Mouse (Mus musculus) forebrain, postnatal 0 days (tissue): ENCODE results near the gene Apeh. TPM values are rescaled to one million over a fixed set of nuclear protein-coding genes. Genes with fewer than 3 reads are reported as not detected.
A peak's percentile ranks its signal among the peaks of the same experiment; 100 is the strongest.

Experiments
- ATAC-seq: fragments of 200-750 bp; cut with Nextera tagmentation; 2 replicates; pipeline ENCODE4 v1.8.0; 2017; ENCODE audit warnings: mild to moderate bottlenecking, moderate library complexity
- DNase-seq: peaks from one replicate; pipeline ENCODE4 v3.0.0-alpha.2; 2015
- H3K27ac ChIP-seq: fragments of 300-500 bp; sonication (generic); 2 replicates; pipeline ENCODE4 v1.5.1; 2014; ENCODE audit warnings: low read depth, mild to moderate bottlenecking, antibody characterized with exemption, low read length, moderate library complexity, mixed read lengths
- H3K27me3 ChIP-seq: fragments of 300-500 bp; sonication (generic); 2 replicates; pipeline ENCODE4 v1.6.1; 2014; ENCODE audit warnings: mild to moderate bottlenecking, low read length, mixed read lengths; ENCODE audit not compliant: insufficient read depth
- H3K36me3 ChIP-seq: fragments of 300-500 bp; sonication (generic); 2 replicates; pipeline ENCODE4 v1.6.1; 2014; ENCODE audit warnings: mild to moderate bottlenecking, moderate library complexity; ENCODE audit not compliant: insufficient read depth
- H3K4me1 ChIP-seq: fragments of 300-500 bp; sonication (generic); 2 replicates; pipeline ENCODE4 v1.6.1; 2014; ENCODE audit warnings: antibody characterized with exemption; ENCODE audit not compliant: insufficient read depth
- H3K4me2 ChIP-seq: fragments of 300-500 bp; sonication (generic); 2 replicates; pipeline ENCODE4 v1.6.1; 2014; ENCODE audit warnings: low read depth, mild to moderate bottlenecking, moderate library complexity
- H3K4me3 ChIP-seq: fragments of 300-500 bp; sonication (generic); 2 replicates; pipeline ENCODE4 v1.5.1; 2014; ENCODE audit warnings: low read depth, low read length, mixed read lengths
- H3K9ac ChIP-seq: fragments of 300-500 bp; sonication (generic); 2 replicates; pipeline ENCODE4 v1.6.1; 2014; ENCODE audit warnings: mild to moderate bottlenecking
- H3K9me3 ChIP-seq: fragments of 300-500 bp; sonication (generic); 2 replicates; pipeline ENCODE4 v1.6.1; 2016; ENCODE audit warnings: low read length
- CTCF ChIP-seq: sonication (generic); IDR thresholded peaks from 2 replicates; pipeline ENCODE4 v1.5.1; 2016; ENCODE audit warnings: antibody characterized with exemption, control low read depth, low read depth
- WGBS: fragments of 180-500 bp; shearing (Covaris S2); extraction: QIAGEN DNeasy Blood & Tissue Kit; methylation state at CpG from one replicate; pipeline ENCODE4 v1.1.7; 2014; 5-methylcytosine and 5-hydroxymethylcytosine counted together
- polyA plus RNA-seq: library from polyadenylated mRNA; unstranded; fragments of >200 nt; fragmentation: Nextera tagmentation; extraction: Ambion mirVana; gene quantifications from 2 replicates; pipeline ENCODE4 v1.2.1, GENCODE M21; 2015
- total RNA-seq: library from RNA; depleted of rRNA; stranded (reverse); fragments of >200 nt; gene quantifications from 2 replicates; pipeline ENCODE4 v1.2.3, GENCODE M21; 2014

The Apeh gene
- total and polyA plus RNA-seq, 2 experiments from 2014 or later: 24.5 to 30.0 TPM

DNA sequence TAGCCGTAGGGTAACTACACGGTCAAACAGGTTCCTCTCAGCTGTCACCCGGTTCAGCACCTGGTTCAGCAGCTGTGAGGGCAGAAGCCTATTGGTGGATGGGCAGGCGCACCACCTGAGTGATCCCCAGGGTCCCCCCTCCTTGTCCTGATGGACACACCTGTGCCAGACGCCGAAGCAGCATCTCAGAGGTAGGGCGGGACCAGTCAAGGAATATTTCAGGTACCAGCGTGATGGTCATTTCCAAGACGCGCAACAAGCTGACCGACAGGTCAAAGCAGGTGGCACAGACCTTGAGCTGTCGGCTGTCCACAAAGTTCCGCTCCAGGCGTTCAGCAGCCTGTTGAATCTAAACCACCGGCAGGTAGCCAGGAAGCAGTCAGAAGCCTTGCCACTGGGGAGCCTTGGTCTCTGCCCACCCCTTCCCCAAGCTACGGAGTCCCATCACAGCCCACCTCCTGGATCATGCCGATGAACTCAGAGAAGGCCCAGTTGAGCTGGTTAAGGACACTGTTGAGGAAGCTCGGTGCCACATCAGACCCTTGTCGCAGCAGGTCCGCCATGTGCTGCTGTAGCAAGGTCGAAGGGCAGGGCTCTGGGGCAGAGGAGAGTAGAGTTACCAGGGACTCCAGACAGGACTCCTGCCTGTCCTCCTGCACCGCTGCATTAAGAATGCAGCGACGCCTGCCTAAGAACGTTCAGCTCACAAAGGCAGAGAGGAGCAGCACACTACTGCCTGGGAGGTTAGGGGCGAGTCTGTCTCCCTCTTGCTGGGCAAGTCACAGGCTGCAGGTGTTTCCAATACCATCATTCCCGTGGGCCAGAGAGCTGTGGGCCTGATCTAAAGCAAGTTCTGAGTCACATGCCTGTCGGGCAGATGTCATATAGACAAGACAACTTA lies 37.8 kb downstream of the Apeh start:
- ATAC-seq (no peak), DNase-seq (no peak)
- Histone ChIP-seq H3K9me3 (no peaks in the 10 kb centered on the region), H3K4me1 (no peaks in the 10 kb centered on the region), H3K9ac (no peak overlapping the region), H3K27me3 (no peaks in the 10 kb centered on the region), H3K4me3 (no peak overlapping the region), H3K36me3 (peaks cover 76% of the 10 kb centered on the region), H3K4me2 (no peak overlapping the region), H3K27ac (no peak overlapping the region)
- 82% methylated on average over 28 of the region's 28 CpGs for WGBS
- no peak for TF ChIP-seq CTCF

DNA sequence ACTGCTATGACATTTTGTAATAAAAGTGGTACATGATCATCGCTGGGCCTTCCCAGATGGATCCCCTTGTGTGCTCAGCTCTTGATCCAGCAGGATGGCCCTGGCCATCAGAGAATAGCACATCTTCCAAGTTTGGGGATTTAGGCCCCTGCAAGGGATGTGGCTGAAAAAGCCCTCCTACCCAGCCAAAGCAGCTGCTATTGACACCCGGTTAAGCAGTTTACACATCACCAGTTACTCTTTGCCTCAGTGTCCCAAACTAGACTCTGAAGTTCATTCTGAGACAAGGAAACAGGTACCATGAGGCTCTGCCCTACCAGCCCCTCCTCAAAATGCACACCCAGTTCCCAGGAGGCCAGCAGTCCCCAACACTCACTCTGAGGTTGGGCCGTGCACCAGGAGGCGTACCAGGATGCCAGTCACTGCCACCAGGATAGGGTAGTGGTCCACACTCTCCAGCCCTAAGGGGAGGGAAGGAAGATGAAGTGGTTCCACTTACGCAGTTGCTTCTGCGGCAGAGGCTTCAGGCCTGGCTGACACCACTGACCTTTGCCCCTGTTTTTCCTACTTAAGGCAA lies 38.7 kb downstream of the Apeh start:
- Histone ChIP-seq H3K36me3 (peaks cover 78% of the 10 kb centered on the region), H3K4me1 (no peaks in the 10 kb centered on the region), H3K9ac (no peak overlapping the region), H3K4me3 (no peak overlapping the region), H3K27ac (no peak overlapping the region), H3K4me2 (no peak overlapping the region), H3K27me3 (no peaks in the 10 kb centered on the region), H3K9me3 (no peaks in the 10 kb centered on the region)
- WGBS: 89% methylated on average over 6 of the region's 6 CpGs
- no peak for TF ChIP-seq CTCF
- no peak for DNase-seq
- ATAC-seq: no peak

GRCm38 (mm10) chr9:108055061-108055460 lies 39.3 kb downstream of the Apeh start:
- H3K27ac ChIP-seq: no peak overlapping the region
- no peak overlapping the region for H3K4me3 ChIP-seq
- peaks cover 82% of the 10 kb centered on the region for H3K36me3 ChIP-seq
- H3K27me3 ChIP-seq: no peaks in the 10 kb centered on the region
- no peak for ATAC-seq
- no peaks in the 10 kb centered on the region for H3K4me1 ChIP-seq
- H3K9me3 ChIP-seq: no peaks in the 10 kb centered on the region
- H3K9ac ChIP-seq: no peak overlapping the region
- TF ChIP-seq CTCF: no peak
- no peak for DNase-seq
- no peak overlapping the region for H3K4me2 ChIP-seq
- WGBS: 84% methylated on average over 1 of the region's 1 CpGs

DNA sequence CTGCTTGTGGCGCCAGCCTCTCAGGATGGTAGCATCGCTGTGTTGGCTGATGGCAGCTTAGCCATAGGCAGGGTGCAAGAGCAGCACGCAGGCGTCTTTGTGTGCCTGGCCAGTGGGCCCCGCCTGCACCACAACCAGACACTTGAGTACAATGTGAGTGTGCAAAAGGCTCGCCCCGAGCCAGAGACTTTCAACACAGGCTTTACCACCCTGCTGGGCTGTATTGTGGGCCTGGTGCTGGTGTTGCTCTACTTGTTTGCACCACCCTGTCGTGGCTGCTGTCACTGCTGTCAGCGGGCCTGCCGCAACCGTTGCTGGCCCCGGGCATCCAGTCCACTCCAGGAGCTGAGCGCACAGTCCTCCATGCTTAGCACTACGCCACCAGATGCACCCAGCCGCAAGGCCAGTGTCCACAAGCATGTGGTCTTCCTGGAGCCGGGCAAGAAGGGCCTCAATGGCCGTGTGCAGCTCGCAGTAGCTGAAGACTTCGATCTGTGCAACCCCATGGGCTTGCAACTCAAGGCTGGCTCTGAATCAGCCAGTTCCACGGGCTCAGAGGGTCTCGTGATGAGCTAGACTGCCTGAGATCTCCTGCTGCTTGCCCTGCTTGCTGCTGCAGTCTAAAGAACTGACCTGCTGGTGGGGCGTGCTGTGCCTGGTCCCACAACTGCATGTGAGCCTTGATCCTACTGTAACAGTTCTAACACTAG lies 39.9 kb downstream of the Apeh start:
- TF ChIP-seq CTCF: no peak
- Histone ChIP-seq H3K27me3 (no peaks in the 10 kb centered on the region), H3K9me3 (no peaks in the 10 kb centered on the region), H3K27ac (no peak overlapping the region), H3K4me2 (no peak overlapping the region), H3K4me1 (no peaks in the 10 kb centered on the region), H3K9ac (no peak overlapping the region), H3K36me3 (peaks cover 76% of the 10 kb centered on the region), H3K4me3 (no peak overlapping the region)
- ATAC-seq: no peak
- DNase-seq: no peak
- WGBS: 89% methylated on average over 22 of the region's 22 CpGs

DNA sequence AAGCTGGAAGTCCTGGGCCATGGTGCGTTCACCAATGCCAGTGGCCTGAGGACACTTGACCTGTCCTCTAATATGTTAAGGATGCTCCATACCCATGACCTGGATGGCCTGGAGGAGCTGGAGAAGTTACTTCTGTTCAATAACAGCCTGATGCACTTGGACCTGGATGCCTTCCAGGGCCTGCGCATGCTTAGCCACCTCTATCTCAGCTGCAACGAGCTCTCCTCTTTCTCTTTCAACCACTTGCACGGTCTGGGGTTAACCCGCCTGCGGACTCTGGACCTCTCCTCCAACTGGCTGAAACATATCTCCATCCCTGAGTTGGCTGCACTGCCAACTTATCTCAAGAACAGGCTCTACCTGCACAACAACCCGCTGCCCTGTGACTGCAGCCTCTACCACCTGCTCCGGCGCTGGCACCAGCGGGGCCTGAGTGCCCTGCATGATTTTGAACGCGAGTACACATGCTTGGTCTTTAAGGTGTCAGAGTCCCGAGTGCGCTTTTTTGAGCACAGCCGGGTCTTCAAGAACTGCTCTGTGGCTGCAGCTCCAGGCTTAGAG lies 40.7 kb downstream of the Apeh start:
- H3K9ac ChIP-seq: no peak overlapping the region
- no peaks in the 10 kb centered on the region for H3K4me1 ChIP-seq
- DNase-seq (no peak), ATAC-seq (no peak)
- H3K27me3 ChIP-seq: no peaks in the 10 kb centered on the region
- no peak overlapping the region for H3K27ac ChIP-seq
- H3K36me3 ChIP-seq: peaks cover 68% of the 10 kb centered on the region
- 93% methylated on average over 15 of the region's 15 CpGs for WGBS
- H3K9me3 ChIP-seq: no peaks in the 10 kb centered on the region
- no peak overlapping the region for H3K4me2 ChIP-seq
- TF ChIP-seq CTCF: no peak
- H3K4me3 ChIP-seq: no peak overlapping the region

DNA sequence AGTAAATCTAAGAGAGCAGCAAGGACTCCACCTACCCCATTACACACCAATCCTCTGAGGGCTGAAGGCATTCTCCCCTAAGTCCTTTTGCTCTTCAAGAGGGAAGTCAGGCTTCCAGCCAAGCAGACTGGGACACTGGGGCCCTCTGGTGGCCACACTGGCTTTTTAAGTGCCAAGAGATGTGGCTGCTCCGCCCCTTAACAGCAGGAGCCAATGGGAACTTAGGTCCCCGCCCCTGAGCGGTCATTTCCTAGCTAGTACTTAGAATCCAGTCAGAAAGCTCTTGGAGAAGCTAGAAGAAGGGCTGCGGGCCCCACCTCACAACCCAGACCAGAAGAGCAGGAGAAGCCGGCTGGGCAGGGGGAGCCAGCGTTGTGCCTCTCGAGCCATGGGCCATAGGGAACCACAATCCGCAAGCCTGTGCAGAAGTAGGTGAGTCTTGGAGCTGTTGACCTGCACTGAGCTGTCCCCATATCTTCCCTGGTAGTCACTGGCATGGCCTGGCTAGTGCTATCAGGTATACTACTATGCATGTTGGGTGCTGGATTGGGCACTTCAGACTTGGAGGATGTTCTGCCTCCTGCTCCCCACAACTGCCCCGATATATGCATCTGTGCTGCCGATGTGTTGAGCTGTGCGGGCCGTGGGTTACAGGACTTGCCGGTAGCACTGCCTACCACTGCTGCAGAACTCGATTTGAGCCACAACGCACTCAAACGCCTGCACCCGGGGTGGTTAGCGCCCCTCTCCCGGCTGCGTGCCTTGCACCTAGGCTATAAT lies 41.3 kb downstream of the Apeh start, which contains the start of gene Amigo3:
Gene Amigo3, plus strand, starts transcription at position 275 of the 780 bp plus-strand sequence.
- Histone ChIP-seq H3K4me1 (no peaks in the 10 kb centered on the region), H3K36me3 (peaks cover 62% of the 10 kb centered on the region), H3K4me3 (no peak within 1 kb of the TSS), H3K27ac (no peak within 1 kb of the TSS), H3K9ac (no peak within 1 kb of the TSS), H3K27me3 (no peaks in the 10 kb centered on the region), H3K9me3 (no peaks in the 10 kb centered on the region), H3K4me2 (peak within 1 kb of the TSS; percentile 27; the same call in 1 of the 2 replicates)
- peak; percentile 94 for TF ChIP-seq CTCF
- ATAC-seq (peak; percentile 47), DNase-seq (peak; percentile 96)
- 58% methylated on average over 20 of the region's 20 CpGs for WGBS
